Mouse (Mus musculus) heart, embryonic 13.5 days (tissue): ENCODE measurements at regions not wholly inside any gene's neighbourhood (a gene's known extent, or its start where the extent isn't known, plus 50 kb on each side); places are given as distances from the start of the nearest gene placed in this dataset.

Experiments used
- ATAC-seq: fragments of 200-750 bp; cut with Nextera tagmentation; 2 replicates; pipeline ENCODE4 v1.8.0; 2017; ENCODE audit warnings: moderate TSS enrichment; ENCODE audit not compliant: insufficient number of reproducible peaks, low FRiP score, low TSS enrichment; ENCODE audit errors: extremely low read depth
- H3K27ac ChIP-seq: fragments of 300-500 bp; sonication (generic); replicated peaks from 2 replicates; pipeline ENCODE4 v1.5.1; 2015; ENCODE audit warnings: moderate library complexity, mild to moderate bottlenecking, inconsistent platforms
- H3K27me3 ChIP-seq: fragments of 300-500 bp; sonication (generic); replicated peaks from 2 replicates; pipeline ENCODE4 v1.6.1; 2015; ENCODE audit warnings: mild to moderate bottlenecking, inconsistent platforms
- H3K36me3 ChIP-seq: fragments of 300-500 bp; sonication (generic); 2 replicates; pipeline ENCODE4 v1.6.1; 2015; ENCODE audit warnings: mild to moderate bottlenecking, inconsistent platforms
- H3K4me1 ChIP-seq: fragments of 300-500 bp; sonication (generic); 2 replicates; pipeline ENCODE4 v1.6.1; 2015; ENCODE audit warnings: inconsistent platforms
- H3K4me2 ChIP-seq: fragments of 300-500 bp; sonication (generic); 2 replicates; pipeline ENCODE4 v1.6.1; 2015; ENCODE audit warnings: inconsistent platforms, mild to moderate bottlenecking, moderate library complexity
- H3K4me3 ChIP-seq: fragments of 300-500 bp; sonication (generic); 2 replicates; pipeline ENCODE4 v1.5.1; 2015; ENCODE audit warnings: moderate library complexity, mild to moderate bottlenecking, inconsistent platforms
- H3K9ac ChIP-seq: fragments of 300-500 bp; sonication (generic); 2 replicates; pipeline ENCODE4 v1.6.1; 2015; ENCODE audit warnings: inconsistent platforms, mild to moderate bottlenecking, moderate library complexity
- H3K9me3 ChIP-seq: fragments of 300-500 bp; sonication (generic); 2 replicates; pipeline ENCODE4 v1.6.1; 2016; ENCODE audit warnings: inconsistent platforms
- WGBS: fragments of 180-500 bp; shearing (Covaris S2); methylation state at CpG from one replicate; pipeline ENCODE4 v1.1.7; 2015; ENCODE audit warnings: mixed read lengths; 5-methylcytosine and 5-hydroxymethylcytosine counted together

GRCm38 (mm10) chr6:31995977-31996376 lies 54.1 kb upstream of the 1700012A03Rik start:
- ATAC-seq = no peak
- Histone ChIP-seq H3K4me3 (no peak overlapping the region), H3K9me3 (no peaks in the 10 kb centered on the region), H3K4me2 (no peak overlapping the region), H3K9ac (no peak overlapping the region), H3K27me3 (no peaks in the 10 kb centered on the region), H3K4me1 (no peaks in the 10 kb centered on the region), H3K27ac (no peak overlapping the region), H3K36me3 (no peaks in the 10 kb centered on the region)
- 75% methylated on average over 7 of the region's 7 CpGs for WGBS

GRCm38 (mm10) chr6:31995249-31995648 lies 54.8 kb upstream of the 1700012A03Rik start:
- no peak for ATAC-seq
- H3K36me3 ChIP-seq = no peaks in the 10 kb centered on the region

GRCm38 (mm10) chr6:31985698-31986097 lies 64.3 kb upstream of the 1700012A03Rik start:
- H3K36me3 ChIP-seq = no peaks in the 10 kb centered on the region
- no peak overlapping the region for H3K4me2 ChIP-seq
- no peaks in the 10 kb centered on the region for H3K9me3 ChIP-seq
- 34% methylated on average over 3 of the region's 3 CpGs for WGBS
- no peak for ATAC-seq
- H3K27ac ChIP-seq = no peak overlapping the region
- H3K4me3 ChIP-seq = no peak overlapping the region
- 0 out of 2 replicates have a peak, but pooled peaks cover 3% of the 10 kb centered on the region for H3K27me3 ChIP-seq
- no peak overlapping the region for H3K9ac ChIP-seq
- no peaks in the 10 kb centered on the region for H3K4me1 ChIP-seq

More at GRCm38 (mm10) chr6:31995249-31995648, 54.8 kb upstream of the 1700012A03Rik start:
- Histone ChIP-seq H3K9me3 (no peaks in the 10 kb centered on the region), H3K9ac (no peak overlapping the region), H3K4me3 (no peak overlapping the region), H3K4me2 (no peak overlapping the region), H3K4me1 (no peaks in the 10 kb centered on the region), H3K27me3 (no peaks in the 10 kb centered on the region), H3K27ac (no peak overlapping the region)
- WGBS = 68% methylated on average over 4 of the region's 4 CpGs

GRCm38 (mm10) chr6:31976705-31977104 lies 73.3 kb upstream of the 1700012A03Rik start:
- Histone ChIP-seq H3K27ac (no peak overlapping the region), H3K9me3 (no peaks in the 10 kb centered on the region), H3K4me3 (no peak overlapping the region), H3K4me1 (no peaks in the 10 kb centered on the region), H3K27me3 (no peaks in the 10 kb centered on the region), H3K4me2 (no peak overlapping the region), H3K9ac (no peak overlapping the region), H3K36me3 (no peaks in the 10 kb centered on the region)
- WGBS = 83% methylated on average over 6 of the region's 6 CpGs
- ATAC-seq = no peak

GRCm38 (mm10) chr6:31948063-31948481 lies 102.0 kb upstream of the 1700012A03Rik start:
- Histone ChIP-seq H3K27ac (no peak overlapping the region), H3K27me3 (no peaks in the 10 kb centered on the region), H3K4me3 (no peak overlapping the region), H3K9me3 (no peaks in the 10 kb centered on the region), H3K9ac (no peak overlapping the region), H3K36me3 (no peaks in the 10 kb centered on the region), H3K4me2 (no peak overlapping the region), H3K4me1 (no peaks in the 10 kb centered on the region)
- 29% methylated on average over 4 of the region's 4 CpGs for WGBS
- no peak for ATAC-seq

- no peaks in the 10 kb centered on the region for H3K27me3 ChIP-seq
- no peak overlapping the region for H3K9ac ChIP-seq
- no peaks in the 10 kb centered on the region for H3K4me1 ChIP-seq
- H3K9me3 ChIP-seq = no peaks in the 10 kb centered on the region
- no peak for ATAC-seq
- H3K27ac ChIP-seq = no peak overlapping the region
- WGBS = 69% methylated on average over 5 of the region's 5 CpGs
- no peak overlapping the region for H3K4me3 ChIP-seq
- no peak overlapping the region for H3K4me2 ChIP-seq
- no peaks in the 10 kb centered on the region for H3K36me3 ChIP-seq
These were observed 103.5 kb upstream of the 1700012A03Rik start for GRCm38 (mm10) chr6:31946572-31946971.

- no peak overlapping the region for H3K27ac ChIP-seq
- H3K9ac ChIP-seq = no peak overlapping the region
- no peak overlapping the region for H3K4me2 ChIP-seq
- H3K27me3 ChIP-seq = 0 out of 2 replicates have a peak, but pooled peaks cover 3% of the 10 kb centered on the region
- no peaks in the 10 kb centered on the region for H3K36me3 ChIP-seq
- H3K4me1 ChIP-seq = no peaks in the 10 kb centered on the region
- no peaks in the 10 kb centered on the region for H3K9me3 ChIP-seq
- WGBS = 72% methylated on average over 7 of the region's 7 CpGs
- ATAC-seq = no peak
- H3K4me3 ChIP-seq = no peak overlapping the region
These were observed 104.7 kb upstream of the 1700012A03Rik start for GRCm38 (mm10) chr6:31945347-31945746.

GRCm38 (mm10) chr6:31944546-31944945 lies 105.5 kb upstream of the 1700012A03Rik start:
- H3K4me1 ChIP-seq = no peaks in the 10 kb centered on the region
- H3K36me3 ChIP-seq = no peaks in the 10 kb centered on the region
- H3K9me3 ChIP-seq = no peaks in the 10 kb centered on the region
- no peak overlapping the region for H3K4me2 ChIP-seq
- H3K9ac ChIP-seq = no peak overlapping the region
- H3K27me3 ChIP-seq = 0 out of 2 replicates have a peak, but pooled peaks cover 3% of the 10 kb centered on the region
- H3K27ac ChIP-seq = no peak overlapping the region
- ATAC-seq = no peak
- H3K4me3 ChIP-seq = no peak overlapping the region
- WGBS = 67% methylated on average over 8 of the region's 8 CpGs

- WGBS = 43% methylated on average over 4 of the region's 4 CpGs
- H3K4me3 ChIP-seq = no peak overlapping the region
- peaks cover 10% of the 10 kb centered on the region; the same call in 1 of the 2 replicates for H3K27me3 ChIP-seq
- no peaks in the 10 kb centered on the region for H3K36me3 ChIP-seq
- ATAC-seq = no peak
- H3K9me3 ChIP-seq = no peaks in the 10 kb centered on the region
- no peak overlapping the region for H3K9ac ChIP-seq
- H3K4me1 ChIP-seq = peaks cover 6% of the 10 kb centered on the region
- no peak overlapping the region for H3K27ac ChIP-seq
- no peak overlapping the region for H3K4me2 ChIP-seq
These were observed 107.3 kb upstream of the 1700012A03Rik start for GRCm38 (mm10) chr6:31942696-31943095.

- 6% methylated on average over 20 of the region's 20 CpGs for WGBS
- ATAC-seq = no peak
These were observed 111.7 kb upstream of the 1700012A03Rik start for GRCm38 (mm10) chr6:31938216-31938814.

GRCm38 (mm10) chr6:31937146-31937545 lies 112.9 kb upstream of the 1700012A03Rik start:
- 76% methylated on average over 12 of the region's 12 CpGs for WGBS
- ATAC-seq = no peak

More at GRCm38 (mm10) chr6:31938216-31938814, 111.7 kb upstream of the 1700012A03Rik start:
- Histone ChIP-seq H3K36me3 (no peaks in the 10 kb centered on the region), H3K4me3 (peak overlapping the region; percentile 55), H3K27me3 (peaks cover 29% of the 10 kb centered on the region), H3K27ac (no peak overlapping the region), H3K9ac (peak overlapping the region; percentile 74), H3K4me2 (peak overlapping the region; percentile 91), H3K9me3 (no peaks in the 10 kb centered on the region), H3K4me1 (peaks cover 6% of the 10 kb centered on the region)

GRCm38 (mm10) chr6:31934826-31935225 lies 115.2 kb upstream of the 1700012A03Rik start:
- 78% methylated on average over 10 of the region's 10 CpGs for WGBS
- Histone ChIP-seq H3K36me3 (no peaks in the 10 kb centered on the region), H3K4me3 (no peak overlapping the region), H3K9me3 (no peaks in the 10 kb centered on the region), H3K4me2 (no peak overlapping the region), H3K27me3 (peaks cover 26% of the 10 kb centered on the region), H3K9ac (no peak overlapping the region), H3K4me1 (peaks cover 6% of the 10 kb centered on the region), H3K27ac (no peak overlapping the region)
- ATAC-seq = no peak

More at GRCm38 (mm10) chr6:31937146-31937545, 112.9 kb upstream of the 1700012A03Rik start:
- H3K4me3 ChIP-seq = no peak overlapping the region
- H3K9ac ChIP-seq = no peak overlapping the region
- no peak overlapping the region for H3K27ac ChIP-seq
- peaks cover 6% of the 10 kb centered on the region for H3K4me1 ChIP-seq
- H3K9me3 ChIP-seq = no peaks in the 10 kb centered on the region
- H3K36me3 ChIP-seq = no peaks in the 10 kb centered on the region
- H3K27me3 ChIP-seq = peaks cover 29% of the 10 kb centered on the region
- no peak overlapping the region for H3K4me2 ChIP-seq
